Mouse (Mus musculus) neutrophil, adult 59 days (primary cell): ENCODE data around the gene Gm43738. TPM values are rescaled to one million over a fixed set of nuclear protein-coding genes. Genes with fewer than 3 reads are reported as not detected.

ENCODE experiments used
- total RNA-seq, 2 experiments: library from RNA; stranded (reverse); gene quantifications; 1 replicate in 1 of 2; 2 replicates in 1 of 2; pipeline ENCODE4 v1.2.4; 2023

Gm43738 gene
- total RNA-seq = not detected

GRCm38 (mm10) chr3:89100811-89101210, at the start of gene Gm43738:
Gene Gm43738 (minus strand): TSS chr3:89101099.

DNA sequence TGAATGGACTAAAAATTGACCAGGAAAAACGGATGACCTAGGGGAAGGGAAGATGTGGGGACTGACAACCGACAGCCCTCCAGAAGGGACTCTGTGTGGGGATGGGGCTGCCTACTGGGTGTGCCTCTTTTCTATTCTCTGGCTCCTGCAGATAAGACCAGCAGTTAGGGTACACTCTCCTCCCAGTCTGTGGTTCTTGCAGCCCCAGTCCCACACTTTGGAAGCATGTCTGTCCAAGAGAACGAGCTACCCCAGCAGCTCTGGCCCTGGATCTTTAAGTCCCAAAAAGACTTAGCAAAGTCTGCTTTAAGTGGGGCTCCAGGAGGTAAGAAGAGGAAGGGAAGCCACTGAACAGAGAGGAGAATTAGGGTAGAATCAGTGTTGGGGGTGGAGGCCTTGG, 35.1 kb upstream of the Gm43738 start, which contains the start of gene Pklr:
TSS of gene Pklr (plus strand) at position 185 of the 400 bp plus-strand sequence.

DNA sequence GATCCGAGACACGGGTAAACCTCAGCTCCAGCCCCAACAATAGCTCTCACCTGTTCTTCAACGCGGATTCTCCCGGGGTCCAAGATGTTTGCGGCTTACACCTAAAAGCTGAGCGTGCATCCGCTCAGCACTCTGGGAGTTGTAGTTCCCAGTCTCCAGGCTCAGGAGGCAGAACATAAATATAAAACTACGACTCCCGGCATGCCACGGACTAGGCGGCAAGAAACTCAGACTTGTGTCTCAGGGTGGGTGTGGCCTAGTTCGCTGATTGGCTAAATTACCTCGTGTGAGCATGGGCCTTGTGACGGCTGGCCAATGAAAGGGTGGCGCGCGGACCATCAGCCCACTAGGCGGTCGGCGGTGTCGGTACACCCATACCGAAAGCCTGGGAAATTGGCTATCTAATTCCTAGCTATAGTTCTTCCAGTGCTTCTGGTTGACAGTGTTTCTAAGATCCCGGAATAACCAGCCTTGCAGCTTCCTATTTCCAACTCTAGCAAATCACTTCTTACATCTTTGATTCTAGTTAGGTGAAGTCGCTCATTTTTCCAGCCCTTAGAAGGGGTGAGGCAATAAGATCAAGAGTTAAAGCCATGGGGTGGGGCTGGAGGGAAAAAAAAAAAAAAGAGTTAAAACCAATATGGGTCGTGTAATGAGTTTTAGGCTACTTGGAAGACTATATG, 1.1 kb upstream of the Gm43738 start, which contains the start of gene Fdps:
TSS of gene Fdps (minus strand) at position 148 of the 683 bp plus-strand sequence.

GRCm38 (mm10) chr3:89093175-89093574, 7.7 kb downstream of the Gm43738 start, which contains the start of gene Rusc1:
Gene Rusc1 (minus strand): TSS chr3:89093311.

Other genes with a start within 250 kb of the Gm43738 start
- 1 to 10 TPM; 5.6 to 7.2 TPM for gene Msto1, start 187.1 kb downstream of the Gm43738 start, total RNA-seq
- gene Ash1l, start 150.5 kb downstream of the Gm43738 start, total RNA-seq = 10 to 100 TPM; 39.4 to 39.7 TPM
- 10 to 100 TPM; 62.2 to 63.3 TPM for gene Dap3, start 149.9 kb downstream of the Gm43738 start, total RNA-seq
- 10 to 100 TPM; 18.7 to 23.5 TPM for gene Rusc1, start 7.8 kb downstream of the Gm43738 start, total RNA-seq
- gene Fdps, start 860 bp upstream of the Gm43738 start, total RNA-seq = 10 to 100 TPM; 27.4 to 34.5 TPM
- 10 to 100 TPM in 1 of 2 experiments, 1 to 10 TPM in 1; 5.7 to 15.2 TPM for gene Pklr, start 35.0 kb upstream of the Gm43738 start, total RNA-seq
- gene Hcn3, start 59.1 kb upstream of the Gm43738 start, total RNA-seq = not detected
- gene Clk2, start 63.7 kb upstream of the Gm43738 start, total RNA-seq = 10 to 100 TPM; 46.4 to 68.4 TPM
- gene Scamp3, start 76.4 kb upstream of the Gm43738 start, total RNA-seq = 10 to 100 TPM; 43.8 to 48.0 TPM
- 1 to 10 TPM; 6.2 to 8.9 TPM for gene Fam189b, start 82.0 kb upstream of the Gm43738 start, total RNA-seq
- gene Gba, start 101.8 kb upstream of the Gm43738 start, total RNA-seq = 10 to 100 TPM; 62.4 to 71.4 TPM
- 1 to 10 TPM in 1 of 2 experiments, under 1 TPM in 1; 0.38 to 1.1 TPM for gene Thbs3, start 114.1 kb upstream of the Gm43738 start, total RNA-seq
- gene Mtx1, start 126.0 kb upstream of the Gm43738 start, total RNA-seq = 10 to 100 TPM; 51.2 to 53.3 TPM
- gene Muc1, start 128.0 kb upstream of the Gm43738 start, total RNA-seq = not detected
- 10 to 100 TPM; 58.9 to 75.6 TPM for gene Krtcap2, start 144.9 kb upstream of the Gm43738 start, total RNA-seq
- under 1 TPM; 0.53 to 0.69 TPM for gene Trim46, start 145.2 kb upstream of the Gm43738 start, total RNA-seq
- gene Dpm3, start 158.3 kb upstream of the Gm43738 start, total RNA-seq = 10 to 100 TPM; 35.3 to 45.6 TPM
- 10 to 100 TPM; 18.8 to 21.5 TPM for gene Slc50a1, start 169.5 kb upstream of the Gm43738 start, total RNA-seq
- not detected for gene Efna1, start 180.0 kb upstream of the Gm43738 start, total RNA-seq
- not detected for gene Efna3, start 221.9 kb upstream of the Gm43738 start, total RNA-seq
- not detected for gene Efna4, start 236.9 kb upstream of the Gm43738 start, total RNA-seq
- gene Adam15, start 248.9 kb upstream of the Gm43738 start, total RNA-seq = 100 to 1,000 TPM; 120 to 129 TPM